Mouse (Mus musculus) lung, postnatal 0 days (tissue): Measurements from ENCODE around the gene Akt1. TPM values are rescaled to one million over a fixed set of nuclear protein-coding genes. Genes with fewer than 3 reads are reported as not detected.

Experiments
- ATAC-seq: fragments of 200-750 bp; cut with Nextera tagmentation; 2 replicates; pipeline ENCODE4 v1.8.0; 2017; ENCODE audit warnings: moderate library complexity
- DNase-seq: peaks from one replicate; pipeline ENCODE4 v3.0.0-alpha.2; 2016; ENCODE audit warnings: low spot score
- H3K27ac ChIP-seq: fragments of 300-500 bp; sonication (generic); 2 replicates; pipeline ENCODE4 v1.5.1; 2014; ENCODE audit warnings: antibody characterized with exemption, mild to moderate bottlenecking, low read length, mixed read lengths
- H3K27me3 ChIP-seq: fragments of 300-500 bp; sonication (generic); replicated peaks from 2 replicates; pipeline ENCODE4 v1.6.1; 2014; ENCODE audit warnings: low read length, mixed read lengths; ENCODE audit not compliant: insufficient read depth
- H3K36me3 ChIP-seq: fragments of 300-500 bp; sonication (generic); 2 replicates; pipeline ENCODE4 v1.6.1; 2014; ENCODE audit warnings: low read length, mixed read lengths; ENCODE audit not compliant: insufficient read depth
- H3K4me1 ChIP-seq: fragments of 300-500 bp; sonication (generic); 2 replicates; pipeline ENCODE4 v1.6.1; 2014; ENCODE audit warnings: antibody characterized with exemption, low read depth, low read length, mixed read lengths; ENCODE audit not compliant: insufficient read depth
- H3K4me2 ChIP-seq: fragments of 300-500 bp; sonication (generic); replicated peaks from 2 replicates; pipeline ENCODE4 v1.6.1; 2014; ENCODE audit warnings: low read depth, mild to moderate bottlenecking, low read length, moderate library complexity, mixed read lengths
- H3K4me3 ChIP-seq: fragments of 300-500 bp; sonication (generic); 2 replicates; pipeline ENCODE4 v1.5.1; 2014; ENCODE audit warnings: low read depth, low read length
- H3K9ac ChIP-seq: fragments of 300-500 bp; sonication (generic); replicated peaks from 2 replicates; pipeline ENCODE4 v1.6.1; 2014; ENCODE audit warnings: low read depth, mild to moderate bottlenecking
- H3K9me3 ChIP-seq: fragments of 300-500 bp; sonication (generic); 2 replicates; pipeline ENCODE4 v1.6.1; 2016; ENCODE audit warnings: low read length, mixed read lengths
- CTCF ChIP-seq: IDR thresholded peaks from 2 replicates; pipeline ENCODE4 v1.5.1; 2016; ENCODE audit warnings: antibody characterized with exemption, mild to moderate bottlenecking
- EP300 ChIP-seq: IDR thresholded peaks from 2 replicates; pipeline ENCODE4 v1.6.1; 2016; ENCODE audit warnings: antibody characterized with exemption, mild to moderate bottlenecking, control low read depth
- WGBS: fragments of 180-500 bp; shearing (Covaris S2); extraction: QIAGEN DNeasy Blood & Tissue Kit; methylation state at CpG from one replicate; pipeline ENCODE4 v1.1.7; 2014; 5-methylcytosine and 5-hydroxymethylcytosine counted together
- polyA plus RNA-seq: library from polyadenylated mRNA; unstranded; fragments of >200 nt; fragmentation: Nextera tagmentation; extraction: Ambion mirVana; gene quantifications from 2 replicates; pipeline ENCODE4 v1.2.1, GENCODE M21; 2015

The Akt1 gene
- polyA plus RNA-seq, 1 experiment from 2014 or later: 78.8 TPM

- TF ChIP-seq CTCF (peak; percentile 59), EP300 (no peak)
- H3K9me3 ChIP-seq: no peaks in the 10 kb centered on the region
- 0 out of 2 replicates have a peak overlapping the region, but pooled peaks have one; percentile 5 for H3K9ac ChIP-seq
- 0 out of 2 replicates have a peak overlapping the region, but pooled peaks have one; percentile 20 for H3K27ac ChIP-seq
- no peaks in the 10 kb centered on the region for H3K27me3 ChIP-seq
- peaks cover 45% of the 10 kb centered on the region for H3K4me1 ChIP-seq
- WGBS: 52% methylated on average over 7 of the region's 7 CpGs
- H3K36me3 ChIP-seq: peaks cover 13% of the 10 kb centered on the region
- H3K4me3 ChIP-seq: no peak overlapping the region
- peak overlapping the region; percentile 90 for H3K4me2 ChIP-seq
- ATAC-seq (no peak), DNase-seq (no peak)
These were observed 2.8 kb downstream of the Akt1 start for GRCm38 (mm10) chr12:112671891-112672290.

GRCm38 (mm10) chr12:112670718-112671393, 3.8 kb downstream of the Akt1 start:
- Histone ChIP-seq H3K4me2 (peak overlapping the region; percentile 90), H3K4me3 (no peak overlapping the region), H3K9ac (no peak overlapping the region; the same call in 1 of the 2 replicates), H3K27me3 (no peaks in the 10 kb centered on the region), H3K4me1 (peaks cover 50% of the 10 kb centered on the region), H3K9me3 (no peaks in the 10 kb centered on the region), H3K27ac (0 out of 2 replicates have a peak overlapping the region, but pooled peaks have one; percentile 20), H3K36me3 (peaks cover 13% of the 10 kb centered on the region)
- 18% methylated on average over 7 of the region's 9 CpGs for WGBS
- no peak for TF ChIP-seq CTCF
- TF ChIP-seq EP300: no peak
- DNase-seq (peak; percentile 48), ATAC-seq (peak; percentile 8)

GRCm38 (mm10) chr12:112667619-112668297, 6.9 kb downstream of the Akt1 start:
- H3K27me3 ChIP-seq: no peaks in the 10 kb centered on the region
- H3K9me3 ChIP-seq: no peaks in the 10 kb centered on the region
- peaks cover 71% of the 10 kb centered on the region for H3K4me1 ChIP-seq
- peaks cover 13% of the 10 kb centered on the region for H3K36me3 ChIP-seq
- WGBS: 37% methylated on average over 10 of the region's 10 CpGs
- no peak for TF ChIP-seq CTCF
- no peak for TF ChIP-seq EP300
- ATAC-seq (peak; percentile 11), DNase-seq (peak; percentile 50)
- H3K9ac ChIP-seq: no peak overlapping the region
- peak overlapping the region; percentile 60 for H3K27ac ChIP-seq
- H3K4me3 ChIP-seq: no peak overlapping the region
- H3K4me2 ChIP-seq: peak overlapping the region; percentile 8; the same call in 1 of the 2 replicates

GRCm38 (mm10) chr12:112665881-112666544, 8.7 kb downstream of the Akt1 start:
- WGBS: 58% methylated on average over 8 of the region's 9 CpGs
- DNase-seq (no peak), ATAC-seq (no peak)
- Histone ChIP-seq H3K9me3 (no peaks in the 10 kb centered on the region), H3K36me3 (peaks cover 16% of the 10 kb centered on the region), H3K27me3 (no peaks in the 10 kb centered on the region), H3K4me1 (peaks cover 64% of the 10 kb centered on the region), H3K4me3 (no peak overlapping the region), H3K9ac (no peak overlapping the region), H3K4me2 (0 out of 2 replicates have a peak overlapping the region, but pooled peaks have one; percentile 5), H3K27ac (peak overlapping the region; percentile 57)
- TF ChIP-seq EP300 (no peak), CTCF (no peak; the same call in 1 of the 2 replicates)

GRCm38 (mm10) chr12:112665445-112665844, 9.2 kb downstream of the Akt1 start:
- Histone ChIP-seq H3K4me2 (0 out of 2 replicates have a peak overlapping the region, but pooled peaks have one; percentile 5), H3K27ac (peak overlapping the region; percentile 57), H3K9me3 (no peaks in the 10 kb centered on the region), H3K9ac (no peak overlapping the region), H3K4me1 (peaks cover 60% of the 10 kb centered on the region), H3K4me3 (no peak overlapping the region), H3K27me3 (no peaks in the 10 kb centered on the region), H3K36me3 (peaks cover 16% of the 10 kb centered on the region)
- DNase-seq (peak; percentile 87), ATAC-seq (peak; percentile 48)
- WGBS: 10% methylated on average over 18 of the region's 18 CpGs
- TF ChIP-seq EP300: no peak
- TF ChIP-seq CTCF: peak; percentile 15; the same call in 1 of the 2 replicates

- peaks cover 58% of the 10 kb centered on the region for H3K4me1 ChIP-seq
- ATAC-seq: no peak
- TF ChIP-seq CTCF (no peak), EP300 (no peak)
- H3K4me2 ChIP-seq: no peak overlapping the region
- H3K27ac ChIP-seq: peak overlapping the region; percentile 34
- no peaks in the 10 kb centered on the region for H3K9me3 ChIP-seq
- H3K9ac ChIP-seq: no peak overlapping the region
- DNase-seq: no peak
- no peak overlapping the region for H3K4me3 ChIP-seq
- WGBS: 41% methylated on average over 5 of the region's 5 CpGs
- H3K27me3 ChIP-seq: no peaks in the 10 kb centered on the region
- peaks cover 15% of the 10 kb centered on the region for H3K36me3 ChIP-seq
These were observed 10.0 kb downstream of the Akt1 start for GRCm38 (mm10) chr12:112664656-112665055.
